Mouse (Mus musculus) lung, embryonic 14.5 days (tissue): ENCODE results near the gene Klhl21. TPM values are rescaled to one million over a fixed set of nuclear protein-coding genes. Genes with fewer than 3 reads are reported as not detected.

ENCODE experiments used
- ATAC-seq: fragments of 200-750 bp; cut with Nextera tagmentation; 2 replicates; pipeline ENCODE4 v1.8.0; 2017; ENCODE audit warnings: mild to moderate bottlenecking, moderate TSS enrichment, moderate library complexity; ENCODE audit not compliant: insufficient read depth
- DNase-seq: peaks from one replicate; pipeline ENCODE4 v3.0.0-alpha.2; 2015
- H3K27ac ChIP-seq: fragments of 300-500 bp; sonication (generic); 2 replicates; pipeline ENCODE4 v1.5.1; 2014; ENCODE audit warnings: low read depth, mild to moderate bottlenecking, moderate library complexity
- H3K27me3 ChIP-seq: fragments of 300-500 bp; sonication (generic); 2 replicates; pipeline ENCODE4 v1.6.1; 2014; ENCODE audit warnings: low read length, control low read depth; ENCODE audit not compliant: insufficient read depth
- H3K36me3 ChIP-seq: fragments of 300-500 bp; sonication (generic); 2 replicates; pipeline ENCODE4 v1.6.1; 2014; ENCODE audit warnings: control low read depth; ENCODE audit not compliant: insufficient read depth
- H3K4me1 ChIP-seq: fragments of 300-500 bp; sonication (generic); 2 replicates; pipeline ENCODE4 v1.6.1; 2014; ENCODE audit warnings: antibody characterized with exemption, control low read depth; ENCODE audit not compliant: insufficient read depth
- H3K4me2 ChIP-seq: fragments of 300-500 bp; sonication (generic); 2 replicates; pipeline ENCODE4 v1.6.1; 2014; ENCODE audit warnings: mild to moderate bottlenecking
- H3K4me3 ChIP-seq: fragments of 300-500 bp; sonication (generic); 2 replicates; pipeline ENCODE4 v1.5.1; 2014; ENCODE audit warnings: low read depth, low read length
- H3K9ac ChIP-seq: fragments of 300-500 bp; sonication (generic); 2 replicates; pipeline ENCODE4 v1.6.1; 2014
- H3K9me3 ChIP-seq: fragments of 300-500 bp; sonication (generic); 2 replicates; pipeline ENCODE4 v1.6.1; 2016; ENCODE audit warnings: low read depth, low read length, control low read depth
- CTCF ChIP-seq: IDR thresholded peaks from 2 replicates; pipeline ENCODE4 v1.5.1; 2016; ENCODE audit warnings: antibody characterized with exemption, low read depth
- WGBS: fragments of 180-500 bp; shearing (Covaris S2); extraction: QIAGEN DNeasy Blood & Tissue Kit; methylation state at CpG from one replicate; pipeline ENCODE4 v1.1.7; 2014; 5-methylcytosine and 5-hydroxymethylcytosine counted together
- polyA plus RNA-seq: library from polyadenylated mRNA; unstranded; fragments of >200 nt; fragmentation: Nextera tagmentation; extraction: Ambion mirVana; gene quantifications from 2 replicates; pipeline ENCODE4 v1.2.1, GENCODE M21; 2014

Klhl21 gene
- polyA plus RNA-seq, 1 experiment from 2014 or later = 10.6 TPM

DNA sequence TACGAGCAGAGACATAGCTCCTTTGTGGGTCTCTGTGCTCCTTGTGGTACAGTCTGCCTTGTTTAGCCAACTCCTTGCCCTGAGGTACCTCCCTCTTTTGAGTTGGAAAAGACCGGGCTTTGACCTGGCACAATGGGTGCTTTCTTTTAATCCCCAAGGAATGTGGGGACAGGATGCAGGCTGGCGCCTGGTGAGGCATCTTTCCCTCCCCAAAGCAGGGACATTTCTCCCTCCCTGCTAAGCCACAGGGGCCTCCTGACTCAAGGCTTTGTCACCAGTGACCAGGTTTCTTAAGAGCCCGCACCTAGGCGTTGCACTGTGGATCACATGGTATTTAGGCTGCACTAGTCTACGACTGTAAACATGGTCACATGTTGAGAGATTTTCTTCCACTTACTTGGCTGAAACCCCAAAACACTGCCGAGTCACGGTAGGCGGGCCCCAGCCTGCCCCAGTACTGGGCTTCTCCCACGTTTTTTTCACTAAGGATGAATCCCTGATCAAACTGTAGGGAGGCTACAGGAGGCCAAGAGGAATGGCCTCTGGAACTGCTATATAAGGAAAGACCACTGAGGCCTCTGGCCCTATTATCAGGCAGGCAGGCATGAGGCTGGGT lies 1.6 kb downstream of the Klhl21 start:
- peaks cover 27% of the 10 kb centered on the region for H3K36me3 ChIP-seq
- H3K4me3 ChIP-seq = peak overlapping the region; percentile 79
- DNase-seq (peak; percentile 77), ATAC-seq (peak; percentile 31)
- no peaks in the 10 kb centered on the region for H3K9me3 ChIP-seq
- under 1% methylated on average over 10 of the region's 10 CpGs for WGBS
- peak overlapping the region; percentile 95 for H3K27ac ChIP-seq
- H3K27me3 ChIP-seq = no peaks in the 10 kb centered on the region
- peaks cover 29% of the 10 kb centered on the region for H3K4me1 ChIP-seq
- no peak for TF ChIP-seq CTCF
- H3K4me2 ChIP-seq = peak overlapping the region; percentile 100
- peak overlapping the region; percentile 67 for H3K9ac ChIP-seq

DNA sequence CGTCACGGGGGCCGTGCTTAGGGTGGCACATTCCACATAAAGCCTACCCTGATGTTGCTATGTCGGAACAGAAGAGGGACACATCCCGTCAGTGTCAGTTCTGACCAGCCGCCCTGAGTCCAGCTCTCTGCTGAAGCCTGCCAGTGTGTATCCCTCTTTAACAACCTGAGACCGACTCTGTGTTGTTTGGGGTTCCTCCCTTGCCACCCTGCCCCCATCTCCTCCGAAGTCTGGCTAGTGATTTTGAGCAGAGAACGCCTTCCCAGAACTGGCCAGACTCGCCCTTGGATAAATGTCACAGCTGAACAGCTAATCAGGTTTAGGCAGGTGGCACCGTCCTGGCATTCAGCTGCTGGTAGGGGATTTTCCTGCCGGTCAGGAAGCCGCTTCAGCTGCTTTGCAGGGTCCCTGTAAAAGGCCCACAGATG lies 2.1 kb downstream of the Klhl21 start:
- ATAC-seq = 0 out of 2 replicates have a peak, but pooled peaks have one; percentile 0
- H3K27ac ChIP-seq = peak overlapping the region; percentile 95
- WGBS = 10% methylated on average over 13 of the region's 13 CpGs

DNA sequence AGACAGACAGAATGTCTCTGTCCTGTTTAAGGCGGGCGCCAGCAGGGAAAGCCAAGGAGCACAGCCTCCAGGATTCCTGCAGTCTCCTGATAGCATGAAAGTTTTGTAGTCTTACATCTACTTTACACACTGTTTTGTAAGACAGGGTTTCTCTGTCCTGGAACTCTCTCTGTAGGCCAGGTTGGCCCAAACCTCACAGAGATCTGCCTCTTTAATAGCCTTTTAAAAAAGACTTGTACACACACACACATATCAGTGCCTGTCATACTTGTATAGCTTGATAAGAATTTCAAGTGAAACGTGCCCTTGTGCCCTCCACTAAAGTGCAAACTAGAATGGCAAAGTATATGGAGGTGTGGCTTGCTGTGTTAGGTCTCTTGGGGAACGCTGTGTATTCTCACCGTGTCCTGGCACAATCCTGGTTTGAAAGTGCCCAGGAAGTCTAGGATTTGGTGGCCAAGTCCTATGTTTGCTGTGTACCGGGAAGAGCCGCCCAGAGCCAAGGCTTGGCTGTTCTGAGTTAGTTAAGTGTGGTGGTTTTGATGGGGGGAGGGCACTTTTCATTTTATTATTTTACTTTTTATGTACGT lies 2.7 kb downstream of the Klhl21 start:
- H3K27me3 ChIP-seq = no peaks in the 10 kb centered on the region
- TF ChIP-seq CTCF = no peak
- DNase-seq = no peak
- peak overlapping the region; percentile 100 for H3K4me2 ChIP-seq
- peaks cover 38% of the 10 kb centered on the region for H3K36me3 ChIP-seq
- ATAC-seq = no peak
- peaks cover 29% of the 10 kb centered on the region for H3K4me1 ChIP-seq
- WGBS = 51% methylated on average over 8 of the region's 8 CpGs
- H3K27ac ChIP-seq = peak overlapping the region; percentile 40; the same call in 1 of the 2 replicates
- no peaks in the 10 kb centered on the region for H3K9me3 ChIP-seq
- peak overlapping the region; percentile 67 for H3K9ac ChIP-seq
- peak overlapping the region; percentile 79 for H3K4me3 ChIP-seq

More for the DNA sequence above, 2.1 kb downstream of the Klhl21 start:
- no peaks in the 10 kb centered on the region for H3K9me3 ChIP-seq
- H3K27me3 ChIP-seq = no peaks in the 10 kb centered on the region
- no peak for TF ChIP-seq CTCF
- no peak for DNase-seq
- peak overlapping the region; percentile 100 for H3K4me2 ChIP-seq
- H3K4me3 ChIP-seq = peak overlapping the region; percentile 79
- H3K4me1 ChIP-seq = peaks cover 29% of the 10 kb centered on the region
- peaks cover 33% of the 10 kb centered on the region for H3K36me3 ChIP-seq
- peak overlapping the region; percentile 67 for H3K9ac ChIP-seq

DNA sequence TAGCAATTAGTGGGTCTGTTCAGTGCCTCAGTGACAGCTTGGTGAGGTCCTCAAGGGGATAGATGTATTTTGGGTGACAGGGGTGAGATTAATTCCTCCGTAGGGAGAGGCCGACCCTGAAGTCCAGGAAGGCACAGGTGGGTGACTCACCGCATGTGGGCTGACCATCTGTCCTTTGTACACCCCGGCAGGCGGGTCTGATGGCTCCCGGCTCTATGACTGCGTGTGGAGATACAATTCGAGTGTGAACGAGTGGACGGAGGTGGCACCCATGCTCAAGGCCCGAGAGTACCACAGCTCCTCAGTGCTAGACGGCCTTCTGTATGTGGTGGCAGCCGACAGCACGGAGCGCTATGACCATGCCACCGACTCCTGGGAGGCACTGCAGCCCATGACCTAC lies 3.5 kb downstream of the Klhl21 start:
- TF ChIP-seq CTCF = no peak
- H3K4me1 ChIP-seq = peaks cover 27% of the 10 kb centered on the region
- no peak overlapping the region for H3K27ac ChIP-seq
- H3K4me2 ChIP-seq = no peak overlapping the region; the same call in 1 of the 2 replicates
- no peak overlapping the region for H3K4me3 ChIP-seq
- no peaks in the 10 kb centered on the region for H3K27me3 ChIP-seq
- 87% methylated on average over 16 of the region's 16 CpGs for WGBS
- ATAC-seq (no peak), DNase-seq (no peak)
- peaks cover 46% of the 10 kb centered on the region for H3K36me3 ChIP-seq
- no peaks in the 10 kb centered on the region for H3K9me3 ChIP-seq
- no peak overlapping the region; the same call in 1 of the 2 replicates for H3K9ac ChIP-seq

DNA sequence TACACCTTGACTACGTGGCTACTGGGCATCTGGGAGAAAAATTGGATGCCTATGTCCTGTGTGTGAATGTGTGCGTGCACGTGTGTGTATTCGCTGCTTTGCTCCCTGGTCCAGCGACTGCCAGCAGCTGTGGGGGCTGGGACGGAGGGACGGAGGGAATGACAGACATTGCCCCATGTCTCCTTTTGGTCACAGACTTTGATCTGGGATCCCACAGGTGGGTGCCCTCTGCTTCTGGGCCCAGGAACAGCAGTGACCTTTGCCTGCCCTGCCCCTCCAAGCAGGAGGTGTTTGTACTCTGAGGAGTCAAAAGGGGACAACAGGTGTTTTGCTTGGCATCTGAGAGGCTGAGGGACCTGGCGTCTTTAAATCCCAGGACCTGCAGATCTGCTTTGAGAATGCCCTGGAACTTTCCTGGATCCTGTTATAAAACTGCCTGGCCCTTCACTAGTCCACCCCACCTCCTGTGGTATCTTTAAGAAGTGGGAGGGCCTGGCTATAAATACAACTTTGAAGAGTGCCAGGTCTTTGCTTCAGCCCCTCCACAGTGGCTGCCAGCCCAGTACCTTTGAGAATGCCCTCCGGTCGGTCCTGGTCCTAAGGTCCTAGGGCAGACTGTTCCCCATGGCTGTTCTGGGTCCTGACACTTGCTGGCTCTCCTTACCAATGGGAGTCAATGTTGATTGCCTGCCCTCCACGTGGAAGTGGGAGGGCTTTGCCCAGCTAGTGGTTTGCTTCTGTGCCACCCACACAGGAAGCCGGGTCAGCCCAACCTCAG lies 4.6 kb downstream of the Klhl21 start:
- TF ChIP-seq CTCF = no peak
- WGBS = 83% methylated on average over 12 of the region's 12 CpGs
- peaks cover 18% of the 10 kb centered on the region for H3K4me1 ChIP-seq
- no peaks in the 10 kb centered on the region for H3K9me3 ChIP-seq
- no peaks in the 10 kb centered on the region for H3K27me3 ChIP-seq
- H3K36me3 ChIP-seq = peaks cover 56% of the 10 kb centered on the region
- H3K9ac ChIP-seq = no peak overlapping the region; the same call in 1 of the 2 replicates
- no peak overlapping the region for H3K4me3 ChIP-seq
- H3K4me2 ChIP-seq = no peak overlapping the region
- no peak overlapping the region for H3K27ac ChIP-seq
- DNase-seq (no peak), ATAC-seq (no peak)

DNA sequence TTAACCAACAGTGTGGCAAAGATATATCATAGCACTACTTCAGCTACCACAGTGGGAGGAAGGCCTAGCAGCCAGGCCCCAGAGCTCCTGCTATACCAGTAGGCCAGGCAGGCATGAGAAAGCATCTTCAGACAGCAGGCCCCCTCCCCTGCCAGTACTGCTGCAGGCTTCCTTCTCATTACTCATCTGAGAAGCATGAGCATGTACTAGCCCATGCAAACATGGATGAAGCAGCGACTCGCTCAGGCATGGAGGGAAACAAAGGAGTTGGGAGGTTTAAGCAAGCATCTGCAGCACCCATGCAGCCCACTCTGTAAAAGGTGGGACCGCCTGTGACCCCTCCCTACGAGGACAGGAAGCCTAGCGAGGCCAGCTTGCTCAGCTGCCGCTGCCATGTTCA lies 10.5 kb downstream of the Klhl21 start:
- Histone ChIP-seq H3K4me1 (no peaks in the 10 kb centered on the region), H3K36me3 (peaks cover 97% of the 10 kb centered on the region), H3K9ac (no peak overlapping the region), H3K27me3 (no peaks in the 10 kb centered on the region), H3K9me3 (no peaks in the 10 kb centered on the region), H3K27ac (no peak overlapping the region), H3K4me2 (no peak overlapping the region), H3K4me3 (no peak overlapping the region)
- no peak for ATAC-seq
- TF ChIP-seq CTCF = no peak
- DNase-seq = no peak
- WGBS = 82% methylated on average over 6 of the region's 6 CpGs

DNA sequence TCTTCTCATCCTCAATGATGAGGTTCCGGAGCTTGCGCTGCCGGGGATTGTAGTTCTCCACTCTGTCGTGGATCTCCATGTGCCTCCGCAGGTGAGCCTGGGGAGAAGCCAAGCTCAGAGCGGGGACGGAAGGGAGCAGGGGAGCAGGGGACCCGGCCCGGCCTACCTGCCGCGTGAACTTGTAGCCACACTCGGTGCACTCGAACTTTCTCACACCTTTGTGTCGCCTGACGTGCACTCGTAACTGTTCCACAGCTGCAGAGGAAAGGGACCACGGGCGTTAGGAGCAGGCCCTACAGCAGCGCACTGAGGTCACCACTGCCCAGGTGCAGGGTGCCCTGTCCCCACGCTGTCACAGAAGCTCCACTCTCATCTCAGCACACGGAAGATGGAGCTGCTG lies 11.4 kb downstream of the Klhl21 start:
- Histone ChIP-seq H3K36me3 (peaks cover 95% of the 10 kb centered on the region), H3K27me3 (no peaks in the 10 kb centered on the region), H3K4me3 (no peak overlapping the region), H3K9ac (no peak overlapping the region), H3K4me1 (no peaks in the 10 kb centered on the region), H3K9me3 (no peaks in the 10 kb centered on the region), H3K27ac (no peak overlapping the region), H3K4me2 (no peak overlapping the region)
- ATAC-seq (no peak), DNase-seq (no peak)
- no peak for TF ChIP-seq CTCF
- 90% methylated on average over 21 of the region's 21 CpGs for WGBS
